ENCODE assay signal across 17 mouse cellular contexts in genomic region chr8:50521346-50521745, GRCm38 (mm10).
"Had no signal": no experiment of that assay in that cellular context is flagged by ENCODE, and none has a peak within 500 bp of the region (broad histone marks: within the 10 kb centered on the region; RNA-seq: fewer than 3 reads in every experiment).

No protein-coding gene starts in this region.

- H3K4me3 ChIP-seq: kidney, embryonic 15.5 days; left cerebral cortex, adult 2 months; liver, embryonic 13.5 days; midbrain, embryonic 12.5 days; neural tube, embryonic 12.5 days; neural tube, embryonic 15.5 days had no signal

- H3K9ac ChIP-seq: kidney, embryonic 15.5 days; liver, embryonic 13.5 days; midbrain, embryonic 12.5 days; neural tube, embryonic 12.5 days; neural tube, embryonic 15.5 days had no signal

- H3K4me1 ChIP-seq: kidney, embryonic 15.5 days; liver, embryonic 13.5 days; midbrain, embryonic 12.5 days; neural tube, embryonic 12.5 days; neural tube, embryonic 15.5 days had no signal

- H3K27me3 ChIP-seq: kidney, embryonic 15.5 days; liver, embryonic 13.5 days; midbrain, embryonic 12.5 days; neural tube, embryonic 12.5 days; neural tube, embryonic 15.5 days had no signal

- DNase-seq: kidney, adult 8-10 months; kidney, postnatal 10 days; kidney, postnatal 36 days; layer of hippocampus, postnatal 36 days; liver, embryonic 13.5 days; lung, adult 2 months; lung, postnatal 14 days; lung, postnatal 4 days; thymus, adult 2 months; thymus, postnatal 14 days; thymus, postnatal 4 days had no signal

- H3K27ac ChIP-seq: kidney, embryonic 15.5 days; left cerebral cortex, adult 2 months; liver, embryonic 13.5 days; midbrain, embryonic 12.5 days; neural tube, embryonic 12.5 days; neural tube, embryonic 15.5 days; stomach, postnatal 0 days had no signal

- H3K4me2 ChIP-seq: kidney, embryonic 15.5 days; liver, embryonic 13.5 days; midbrain, embryonic 12.5 days; neural tube, embryonic 12.5 days; neural tube, embryonic 15.5 days had no signal

- H3K9me3 ChIP-seq: kidney, embryonic 15.5 days; liver, embryonic 13.5 days; midbrain, embryonic 12.5 days; neural tube, embryonic 12.5 days; neural tube, embryonic 15.5 days had no signal

- H3K36me3 ChIP-seq: kidney, embryonic 15.5 days; liver, embryonic 13.5 days; midbrain, embryonic 12.5 days; neural tube, embryonic 12.5 days; neural tube, embryonic 15.5 days had no signal
